Mouse (Mus musculus): ENCODE measurements around the gene Stx7.
"Not testable (repeated sequence)": the region's sequence is repeated elsewhere in the genome, so short reads cannot be mapped to it uniquely, and the experiment has no call there.

The Stx7 gene

DNA sequence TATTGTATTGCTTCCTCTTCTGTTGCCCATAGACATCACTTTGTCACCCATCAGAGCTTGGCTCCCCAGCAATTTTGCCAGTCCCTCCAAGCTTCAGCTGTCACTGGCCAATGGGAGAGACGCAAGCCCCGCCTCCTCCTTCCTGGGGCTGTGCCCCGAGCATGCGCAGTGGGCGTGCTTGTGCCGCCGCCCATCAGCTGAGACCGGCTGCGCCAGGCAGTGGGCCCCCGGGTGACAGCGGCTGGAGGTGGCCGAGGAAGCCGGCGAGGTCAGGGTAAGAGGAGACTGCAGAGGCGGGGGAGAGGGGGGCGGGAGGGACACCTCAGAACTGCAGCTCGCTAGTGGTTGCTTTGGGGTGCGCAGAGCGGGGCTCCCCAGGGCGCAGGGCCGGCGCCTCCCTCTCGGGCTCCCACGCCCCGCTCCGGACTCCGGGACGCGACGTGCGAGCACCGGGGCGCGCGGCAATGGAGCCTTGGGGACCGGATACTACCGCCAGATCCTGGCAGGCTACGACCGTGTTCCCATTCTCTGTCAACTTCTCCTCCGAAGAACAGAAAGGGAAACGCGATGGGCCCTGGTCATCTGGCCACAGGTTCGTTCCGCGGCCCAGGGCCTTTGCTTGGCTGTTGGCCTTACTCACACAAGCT is at the start of gene Stx7:
Gene Stx7, plus strand, starts transcription at position 168 of the 647 bp plus-strand sequence.
- DNase-seq (ENCODE audit: low spot score in 2 of 2), result peak; percentile 85 to 88

DNA sequence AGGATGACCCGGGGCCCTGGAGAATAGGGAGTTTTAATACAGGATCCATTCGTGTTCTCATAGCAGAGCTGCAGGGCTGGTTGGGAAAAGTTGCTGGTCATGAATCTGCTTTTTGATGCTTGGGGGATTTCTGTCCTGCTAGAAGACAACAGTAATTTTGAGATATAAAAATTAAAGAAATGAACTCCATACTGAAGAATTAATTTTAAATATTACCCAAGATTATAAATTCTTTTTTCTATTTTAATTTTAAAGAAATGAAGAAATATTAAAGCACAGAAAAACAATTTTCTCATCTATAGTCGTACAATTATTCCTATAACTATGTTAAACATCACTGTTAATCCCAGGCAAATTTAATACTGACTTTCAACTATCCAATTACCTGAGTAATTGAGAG is 47.3 kb upstream of the Stx7 start, which contains the start of gene Taar8c:
Gene Taar8c, minus strand, starts transcription at position 101 of the 400 bp plus-strand sequence.
- DNase-seq (ENCODE audit: low spot score in 2 of 2), result not testable (repeated sequence)

DNA sequence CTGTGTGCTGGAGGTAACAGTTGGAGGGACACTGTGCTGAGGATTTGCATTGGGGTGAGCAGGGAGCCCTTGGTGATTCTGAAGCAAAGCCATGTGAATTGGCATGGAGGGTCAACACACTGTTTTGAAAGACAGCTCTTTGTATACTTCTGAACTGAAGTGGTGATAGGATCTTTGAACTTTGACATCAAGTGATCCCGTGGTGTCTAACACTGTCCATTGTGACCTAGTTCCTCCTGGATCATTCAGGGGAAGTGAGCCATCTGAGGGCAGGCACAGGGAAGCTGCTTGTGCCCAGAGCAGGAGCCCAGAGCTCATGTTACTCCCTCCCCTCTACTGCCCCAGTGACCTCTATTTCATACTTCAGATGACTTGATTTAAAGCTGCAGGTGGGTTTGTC is 45.8 kb upstream of the Stx7 start:
- DNase-seq (ENCODE audit: low spot score in 2 of 2), result not testable (repeated sequence)

DNA sequence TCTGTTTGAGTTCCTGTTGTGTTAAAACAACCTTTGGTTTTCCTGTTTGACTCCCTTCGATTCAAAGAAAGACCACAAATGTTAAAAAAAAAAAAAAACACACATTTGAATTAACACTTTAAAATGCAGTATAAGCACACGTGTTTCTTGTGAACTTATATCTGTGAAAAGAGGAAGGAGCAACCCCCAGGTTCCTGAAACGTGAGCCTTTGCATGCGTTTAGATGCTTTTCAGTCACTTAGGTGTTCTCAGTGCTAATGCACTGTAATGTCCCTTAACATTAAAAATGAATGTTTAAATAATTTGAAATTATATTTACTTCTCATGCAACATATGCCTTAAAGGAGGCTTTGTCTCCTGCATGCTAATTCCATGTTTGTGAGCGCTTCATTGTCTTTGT is 41.4 kb upstream of the Stx7 start:
- no peak for DNase-seq (ENCODE audit: low spot score in 2 of 2)

DNA sequence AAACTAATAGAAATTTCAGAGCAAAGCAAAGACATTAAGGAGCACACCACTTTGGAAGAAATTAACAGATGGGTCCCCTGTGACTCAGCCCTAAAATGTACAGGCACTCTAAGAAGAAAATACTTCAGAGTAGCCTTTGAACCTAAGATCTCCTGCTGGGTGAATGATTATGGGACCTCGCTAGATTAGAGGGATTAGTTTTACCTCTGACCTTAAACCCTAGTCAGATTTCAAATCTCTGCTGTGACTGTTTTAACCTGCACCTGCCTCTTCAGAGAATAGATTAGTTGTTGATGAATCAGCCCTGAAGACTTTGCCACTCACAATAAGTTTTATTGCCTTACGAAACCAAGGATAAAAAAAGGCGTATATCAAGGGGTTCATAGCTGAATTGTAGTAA is 40.9 kb upstream of the Stx7 start:
- DNase-seq (ENCODE audit: low spot score in 2 of 2), result no peak

DNA sequence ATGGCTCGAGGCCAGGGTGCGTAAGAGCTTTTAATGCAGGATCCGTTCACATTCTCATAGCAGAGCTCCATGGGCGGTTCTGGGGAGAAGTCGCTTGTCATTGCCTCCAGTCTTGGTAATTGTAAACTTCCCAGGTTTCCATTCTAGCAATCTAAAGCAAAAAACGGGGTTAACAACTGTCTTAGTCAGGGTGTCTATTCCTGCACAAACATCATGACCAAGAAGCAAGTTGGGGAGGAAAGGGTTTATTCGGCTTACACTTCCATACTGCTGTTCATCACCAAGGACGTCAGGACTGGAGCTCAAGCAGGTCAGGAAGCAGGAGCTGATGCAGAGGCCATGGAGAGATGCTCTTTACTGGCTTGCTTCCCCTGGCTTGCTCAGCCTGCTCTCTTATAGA is 39.7 kb upstream of the Stx7 start, which contains the start of gene Taar9:
Gene Taar9, minus strand, starts transcription at position 101 of the 400 bp plus-strand sequence.
- DNase-seq (ENCODE audit: low spot score in 2 of 2), result not testable (repeated sequence)

DNA sequence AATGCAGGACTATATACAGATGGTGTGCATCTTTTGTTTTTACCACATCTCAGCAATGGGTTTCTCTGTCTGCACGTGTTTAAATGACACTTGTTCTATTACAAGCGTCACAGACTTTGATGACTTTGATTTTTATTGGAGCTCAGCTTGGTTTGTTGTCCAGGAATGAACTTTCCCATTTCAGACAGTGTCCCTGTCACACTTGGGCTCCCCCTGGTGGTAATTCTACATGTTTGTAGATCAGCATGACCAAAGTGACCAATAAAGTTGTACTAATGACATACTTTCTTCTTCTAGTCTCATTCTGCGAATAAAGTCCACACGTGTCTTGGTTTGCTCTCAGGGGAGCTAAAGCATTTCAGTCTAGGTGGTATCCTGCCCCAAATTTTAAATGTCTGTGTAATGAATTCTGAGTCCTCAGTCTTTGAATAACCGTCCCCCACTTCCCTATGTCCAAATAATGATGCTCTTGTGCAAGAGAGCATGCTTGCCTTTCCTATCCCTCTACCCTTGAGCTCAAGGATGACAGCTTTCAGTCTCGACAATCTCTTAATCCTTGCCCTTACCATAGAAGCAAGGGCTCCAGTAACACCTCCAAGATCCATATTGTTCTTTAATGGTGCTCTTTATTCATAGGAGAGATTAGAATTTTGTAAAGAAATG is 37.9 kb upstream of the Stx7 start:
- no peak for DNase-seq (ENCODE audit: low spot score in 2 of 2)

DNA sequence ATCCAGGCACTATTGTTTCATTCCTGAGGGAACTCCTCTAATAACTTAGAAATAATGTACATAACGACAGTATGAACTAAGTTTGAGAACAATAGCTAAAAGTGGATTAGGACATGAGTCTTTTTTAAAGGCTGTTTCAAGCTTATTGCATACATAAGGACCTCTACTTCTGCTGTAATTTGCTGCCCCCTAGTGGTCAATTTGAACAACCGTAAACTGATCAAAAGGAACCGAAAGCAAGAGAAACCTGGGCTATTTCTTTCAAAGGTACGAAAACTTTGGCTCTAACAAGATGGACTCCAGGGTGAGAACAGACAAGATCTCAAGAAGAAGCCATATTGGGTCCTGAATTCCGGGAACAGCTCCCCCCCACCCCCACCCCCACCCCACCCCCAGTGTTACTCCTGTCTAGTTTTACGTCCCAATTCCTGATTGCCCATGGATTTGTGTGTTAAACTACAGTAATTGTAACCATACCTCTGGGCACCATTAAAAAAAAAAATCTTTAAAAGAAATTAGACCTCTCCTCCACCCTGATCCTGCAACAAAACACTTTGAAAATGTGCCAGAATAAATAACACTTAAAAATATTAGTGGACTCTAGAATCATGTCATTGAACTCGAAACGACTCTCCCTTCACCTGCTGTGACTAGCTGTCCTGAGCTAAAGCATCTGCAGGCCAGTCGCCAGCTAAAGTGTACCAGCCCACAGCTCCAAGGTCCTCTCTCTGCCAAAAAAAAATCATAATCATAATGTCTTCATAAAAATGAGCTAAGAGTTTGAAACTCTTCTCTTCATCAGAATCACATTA is 17.4 kb upstream of the Stx7 start:
- DNase-seq (ENCODE audit: low spot score in 2 of 2), result peak in 1 of 2 experiments; percentile 32

DNA sequence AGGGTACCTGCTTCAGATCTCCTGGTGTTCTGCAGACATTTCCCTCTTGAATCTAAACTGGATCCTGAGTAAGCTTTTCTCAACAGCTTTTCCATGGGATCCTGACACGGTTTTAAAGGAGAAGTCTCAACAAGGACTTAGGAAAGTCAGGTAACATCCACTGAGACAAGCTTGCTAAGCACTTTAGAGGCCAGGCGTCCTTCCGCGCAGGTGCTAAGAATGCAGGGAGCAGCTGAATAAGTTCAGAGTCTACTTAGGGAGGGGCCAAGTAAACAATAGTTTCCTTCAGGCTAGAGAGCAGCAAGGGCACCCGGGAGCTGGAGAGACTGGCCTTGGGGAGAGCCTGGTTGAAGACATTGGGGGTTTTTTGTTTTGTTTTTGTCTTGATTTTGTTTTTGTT is 16.8 kb upstream of the Stx7 start:
- no peak for DNase-seq (ENCODE audit: low spot score in 2 of 2)

DNA sequence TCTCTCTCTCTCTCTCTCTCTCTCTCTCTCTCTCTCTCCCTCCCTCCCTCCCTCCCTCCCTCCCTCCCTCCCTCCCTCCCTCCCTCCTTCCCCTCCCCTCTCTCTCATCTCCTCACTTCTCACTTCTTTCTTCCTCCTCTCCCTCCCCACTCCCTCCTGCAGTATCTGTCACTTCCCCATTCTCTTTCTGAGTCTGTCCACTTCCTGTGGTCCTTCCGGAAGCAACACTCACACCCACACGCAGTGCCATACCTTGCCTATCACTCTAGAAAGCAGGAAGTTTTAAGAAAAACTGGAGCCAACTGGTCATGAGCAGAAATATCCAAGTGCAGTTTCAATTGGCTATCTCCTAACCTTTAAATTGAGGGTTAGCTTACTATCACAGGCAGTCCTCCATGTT is 16.0 kb upstream of the Stx7 start:
- DNase-seq (ENCODE audit: low spot score in 2 of 2), result no peak

DNA sequence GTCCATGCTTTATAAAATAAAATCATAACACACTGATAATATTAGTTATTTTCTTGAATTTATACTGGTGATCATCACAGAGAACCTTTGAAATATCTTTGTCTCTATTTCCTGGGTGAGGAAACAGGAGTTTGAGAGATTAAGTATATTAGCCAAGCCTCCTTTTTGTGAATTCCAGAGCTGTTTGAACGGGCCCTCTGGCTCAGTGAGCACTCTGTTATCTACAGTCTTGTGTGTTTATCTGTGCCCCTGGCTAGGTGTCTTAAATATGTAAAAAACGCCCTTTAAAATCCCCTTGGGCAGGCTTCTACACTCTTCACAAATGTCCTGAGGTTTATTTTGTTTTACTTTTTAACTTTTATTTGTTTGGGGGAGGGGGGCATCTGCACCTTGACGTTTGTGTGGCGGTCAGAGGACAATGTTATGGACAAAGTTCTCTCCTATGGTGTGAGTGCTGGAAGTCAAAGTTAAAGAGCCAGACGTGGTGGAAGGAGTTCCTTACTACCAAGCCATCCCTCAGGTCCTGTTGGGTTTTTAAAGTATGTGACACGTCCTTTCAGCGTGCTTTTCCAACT is 14.9 kb upstream of the Stx7 start:
- no peak for DNase-seq (ENCODE audit: low spot score in 2 of 2)

DNA sequence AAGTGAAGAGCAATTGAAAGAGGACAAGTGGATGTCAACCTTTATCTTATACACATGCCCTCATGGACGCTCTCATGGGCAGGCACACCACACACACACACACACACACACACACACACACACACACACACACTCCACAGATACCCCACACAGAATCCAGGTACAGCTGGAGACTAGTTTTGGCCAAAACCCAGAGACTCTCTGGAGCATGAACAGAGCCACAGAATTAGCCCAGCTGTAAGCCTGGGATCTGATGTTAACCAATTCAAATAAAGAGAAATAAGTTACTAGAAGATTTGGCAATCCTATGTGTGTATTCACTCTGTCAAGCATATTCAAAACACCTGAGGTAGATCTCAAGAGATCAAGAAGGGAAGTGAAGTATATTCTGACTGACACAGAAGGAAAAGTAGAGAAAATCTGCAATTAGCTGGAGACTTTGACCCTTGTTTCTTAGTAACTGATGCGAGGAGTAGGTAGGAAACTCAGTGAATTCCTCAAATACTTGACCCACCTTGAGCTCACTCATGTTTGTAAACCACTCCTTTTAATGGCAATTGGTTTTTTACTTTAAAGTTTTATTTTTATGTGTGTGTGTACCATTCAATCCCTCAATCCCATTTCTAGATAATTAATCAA is 10.4 kb upstream of the Stx7 start:
- no peak for DNase-seq (ENCODE audit: low spot score in 2 of 2)

DNA sequence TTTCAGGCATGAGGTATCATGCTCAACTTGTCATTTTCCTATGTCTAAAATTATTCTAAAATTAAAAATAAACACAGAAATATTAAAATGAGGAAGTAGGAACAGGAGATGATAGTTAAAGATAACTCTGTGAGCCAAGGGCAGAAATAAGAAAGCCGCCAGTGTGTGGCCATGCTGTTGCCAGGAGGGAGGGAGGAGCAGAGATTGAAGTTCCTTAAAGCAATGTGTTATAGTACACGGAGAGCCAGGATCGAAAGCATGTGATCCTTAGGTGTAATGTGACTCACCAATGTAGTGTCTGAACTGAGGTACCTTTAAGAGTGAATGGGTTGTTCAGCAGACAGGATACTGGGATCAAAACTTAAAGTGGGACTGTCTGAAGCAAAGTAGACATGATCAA is 6.4 kb upstream of the Stx7 start:
- DNase-seq (ENCODE audit: low spot score in 2 of 2), result no peak

DNA sequence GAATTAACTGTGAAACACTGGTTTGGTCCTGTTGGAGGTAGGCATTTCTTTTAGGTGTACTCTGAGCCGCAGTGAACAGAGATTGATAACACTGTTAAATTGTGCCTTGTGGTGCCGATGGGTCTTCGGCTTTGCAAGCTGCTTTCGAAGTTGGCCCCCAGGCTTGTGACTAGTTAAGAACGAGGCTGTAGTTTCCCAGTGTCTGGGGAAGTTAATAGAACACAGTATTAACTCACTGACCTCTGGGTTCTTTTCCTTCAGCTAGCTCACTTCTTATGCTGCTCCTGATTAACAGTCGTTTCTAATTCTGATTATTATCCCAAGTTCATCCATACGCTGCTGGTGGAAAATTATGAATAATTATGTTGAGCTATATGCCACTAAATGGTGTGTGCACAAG is 984 bp downstream of the Stx7 start:
- DNase-seq (ENCODE audit: low spot score in 2 of 2), result no peak

DNA sequence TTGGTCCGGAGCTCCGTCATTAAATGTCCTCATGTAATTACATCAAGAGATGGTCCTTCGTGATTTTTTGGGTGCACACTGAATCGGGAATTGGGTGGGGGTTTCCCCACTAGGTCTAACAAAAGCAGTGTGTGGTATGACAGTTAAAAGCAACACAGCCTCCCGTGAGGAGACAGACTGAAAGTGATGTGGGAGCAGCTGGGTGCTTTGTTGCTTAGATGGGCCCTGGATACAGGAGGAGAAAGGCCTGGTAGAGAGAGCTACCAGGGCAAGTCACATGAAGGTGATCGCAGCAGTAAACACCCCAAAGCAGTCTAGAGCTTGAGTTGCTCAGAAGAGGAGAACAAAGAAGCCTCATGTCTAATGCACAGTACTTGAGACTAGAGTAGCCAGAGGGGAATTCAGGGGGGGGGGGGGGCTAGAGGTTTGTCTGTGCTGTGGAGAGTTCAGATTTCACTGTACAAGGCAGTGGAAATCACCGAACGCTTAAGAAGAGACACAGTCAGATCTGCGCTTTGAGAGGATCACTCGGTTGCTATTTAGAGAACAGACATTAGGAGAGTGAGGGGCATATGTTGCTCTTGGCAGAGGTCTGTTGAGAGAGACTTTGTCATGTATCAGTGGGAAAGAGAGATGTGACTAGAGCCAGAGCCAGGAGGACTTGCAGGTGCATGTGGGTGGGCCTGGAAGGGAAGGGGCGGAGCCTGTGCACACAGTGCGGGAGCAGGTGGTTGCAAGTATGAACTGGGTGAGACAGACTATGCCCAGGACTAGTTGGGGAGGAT is 9.6 kb downstream of the Stx7 start:
- DNase-seq (ENCODE audit: low spot score in 2 of 2), result no peak

DNA sequence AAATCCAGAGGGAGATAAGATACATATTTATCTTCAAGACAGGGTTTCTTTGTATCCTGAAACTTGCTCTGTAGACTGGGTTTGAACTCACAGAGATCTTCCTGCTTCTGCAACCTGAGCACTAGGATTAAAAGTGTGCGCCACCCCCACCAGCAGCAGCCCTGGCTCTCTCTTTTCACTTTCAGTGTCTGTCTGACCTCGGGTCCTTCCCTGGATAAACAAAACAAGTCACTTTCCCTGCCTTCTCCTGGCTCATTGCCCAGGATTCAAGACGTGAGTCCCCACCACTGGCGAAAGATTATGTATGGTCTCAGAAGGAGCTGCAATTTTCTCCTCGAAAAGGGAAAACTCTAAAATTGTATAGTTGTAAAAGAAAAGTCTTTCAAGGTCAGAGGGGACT is 10.5 kb downstream of the Stx7 start:
- no peak for DNase-seq (ENCODE audit: low spot score in 2 of 2)

DNA sequence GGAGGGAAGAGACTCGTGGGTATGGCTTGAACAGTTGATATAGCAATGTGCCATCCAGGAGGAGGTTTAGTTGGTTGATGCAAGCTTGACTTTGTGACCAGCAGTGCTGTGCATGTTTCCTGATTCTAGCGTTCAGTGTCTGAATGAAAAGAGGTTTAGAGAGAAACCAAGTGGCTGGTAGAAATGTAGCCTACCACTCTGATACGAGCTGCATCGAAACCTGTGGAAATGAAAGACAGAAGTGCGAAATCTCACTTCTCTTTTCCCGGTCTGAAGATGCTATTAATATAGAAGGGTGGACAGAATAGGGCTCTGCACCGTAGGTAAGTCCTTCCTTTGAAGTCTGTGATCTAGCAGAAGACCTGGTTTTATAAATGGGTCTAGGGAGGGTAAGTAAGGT is 11.2 kb downstream of the Stx7 start:
- DNase-seq (ENCODE audit: low spot score in 2 of 2), result no peak

DNA sequence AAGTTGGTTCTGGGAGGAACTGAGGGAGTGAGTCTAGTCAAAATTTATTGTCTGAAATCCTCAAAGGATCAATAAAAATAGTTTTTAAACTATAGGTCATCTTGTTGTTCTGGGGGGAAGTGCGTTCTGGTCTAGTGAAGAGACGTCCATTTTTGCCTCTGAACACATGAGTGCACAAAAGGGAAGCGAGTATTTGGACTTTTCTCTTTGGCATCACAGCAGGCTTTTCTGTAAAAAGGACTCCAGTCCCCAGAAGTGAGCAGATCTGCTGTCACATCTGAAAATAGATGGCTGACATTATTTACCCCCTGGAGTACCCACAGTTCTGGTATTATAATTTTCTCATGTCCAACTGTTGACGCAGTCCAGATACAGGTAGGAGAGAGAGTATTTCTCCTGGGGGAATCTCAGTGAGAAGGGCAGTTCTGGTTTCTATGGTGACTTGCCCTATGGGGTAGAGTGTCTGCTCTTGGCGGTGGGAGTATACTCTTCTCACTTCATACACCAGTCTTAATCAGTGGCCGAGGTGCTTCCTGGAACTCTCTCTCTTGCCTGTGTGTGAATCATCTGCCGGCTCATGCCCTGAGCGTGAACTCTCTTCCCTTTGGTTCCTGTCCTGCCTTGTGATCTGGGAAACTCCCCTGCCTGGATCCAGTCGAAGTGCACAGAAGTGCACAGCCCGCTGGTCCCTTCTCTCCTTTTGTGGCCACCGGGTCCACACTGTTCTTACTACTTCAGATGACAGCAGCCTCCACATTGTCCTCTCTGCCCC is 15.2 kb downstream of the Stx7 start:
- DNase-seq (ENCODE audit: low spot score in 2 of 2), result no peak

DNA sequence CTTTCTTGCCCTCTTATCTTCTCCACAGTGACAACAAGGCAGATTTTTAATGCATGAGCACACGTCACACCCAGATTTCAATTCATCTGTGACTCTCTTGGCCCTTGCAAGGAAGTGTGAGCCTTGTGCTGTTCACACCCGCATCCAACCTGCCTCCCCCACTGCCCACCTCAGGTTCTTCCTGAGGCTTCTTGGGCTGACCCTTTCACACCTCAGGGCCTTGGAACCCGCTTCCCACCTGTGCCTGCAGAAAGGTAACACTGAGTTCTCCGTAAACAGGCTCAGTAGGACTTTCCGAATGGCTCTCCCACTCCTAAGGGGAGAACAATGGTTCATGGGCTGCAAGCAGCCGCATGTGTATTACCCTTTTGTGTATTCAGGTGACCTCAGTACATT is 15.8 kb downstream of the Stx7 start:
- DNase-seq (ENCODE audit: low spot score in 2 of 2), result no peak

DNA sequence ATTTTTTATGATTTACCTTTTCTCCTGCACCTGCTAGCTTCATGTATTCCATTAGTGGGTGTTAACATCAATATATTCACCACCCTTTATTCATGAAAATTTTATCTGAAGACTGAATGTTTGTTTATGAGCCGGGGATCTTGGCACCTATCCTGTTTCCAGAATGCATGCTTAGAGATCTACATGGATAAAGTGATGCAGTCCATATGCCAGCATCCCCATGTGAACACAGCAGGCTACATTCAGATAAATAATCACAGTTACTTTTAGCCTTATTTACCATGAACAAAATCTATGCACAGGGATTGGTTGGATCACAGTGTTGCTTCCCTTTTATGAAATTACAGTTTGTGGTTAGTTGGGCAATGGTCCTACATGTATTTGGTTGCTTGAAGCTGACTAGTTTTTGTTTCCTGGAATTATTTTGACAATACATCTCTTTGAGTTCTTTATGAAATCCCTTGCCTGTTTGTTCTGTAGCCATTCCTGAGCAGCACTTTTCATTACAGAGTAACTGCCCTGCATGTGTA is 16.5 kb downstream of the Stx7 start:
- DNase-seq (ENCODE audit: low spot score in 2 of 2), result no peak

Measured in right cerebral cortex, postnatal 36 days (tissue).